Mouse (Mus musculus) liver, embryonic 11.5 days (tissue): Measurements from ENCODE around the gene Calcrl. TPM values are rescaled to one million over a fixed set of nuclear protein-coding genes. Genes with fewer than 3 reads are reported as not detected.

ENCODE experiments used
- ATAC-seq: fragments of 200-750 bp; cut with Nextera tagmentation; replicated peaks from 2 replicates; pipeline ENCODE4 v1.8.0; 2017; ENCODE audit warnings: moderate number of reproducible peaks, mild to moderate bottlenecking, moderate TSS enrichment, moderate library complexity; ENCODE audit not compliant: low FRiP score
- DNase-seq: peaks from one replicate; pipeline ENCODE4 v3.0.0-alpha.2; 2017; ENCODE audit warnings: low spot score
- H3K27ac ChIP-seq: fragments of 300-500 bp; sonication (generic); 2 replicates; pipeline ENCODE4 v1.5.1; 2014; ENCODE audit warnings: mild to moderate bottlenecking, low read depth, low read length, control low read depth
- H3K27me3 ChIP-seq: fragments of 300-500 bp; sonication (generic); replicated peaks from 2 replicates; pipeline ENCODE4 v1.6.1; 2014; ENCODE audit warnings: low read length, mixed read lengths; ENCODE audit not compliant: control insufficient read depth, insufficient read depth
- H3K36me3 ChIP-seq: fragments of 300-500 bp; sonication (generic); 2 replicates; pipeline ENCODE4 v1.6.1; 2014; ENCODE audit warnings: mild to moderate bottlenecking, low read length, moderate library complexity, mixed read lengths; ENCODE audit not compliant: control insufficient read depth, insufficient read depth
- H3K4me1 ChIP-seq: fragments of 300-500 bp; sonication (generic); replicated peaks from 2 replicates; pipeline ENCODE4 v1.6.1; 2014; ENCODE audit warnings: low read length, mixed read lengths; ENCODE audit not compliant: control insufficient read depth, insufficient read depth
- H3K4me2 ChIP-seq: fragments of 300-500 bp; sonication (generic); 2 replicates; pipeline ENCODE4 v1.6.1; 2014; ENCODE audit warnings: mild to moderate bottlenecking, control low read depth, moderate library complexity
- H3K4me3 ChIP-seq: fragments of 300-500 bp; sonication (generic); 2 replicates; pipeline ENCODE4 v1.5.1; 2014; ENCODE audit warnings: low read depth, low read length, control low read depth
- H3K9ac ChIP-seq: fragments of 300-500 bp; sonication (generic); 2 replicates; pipeline ENCODE4 v1.6.1; 2014; ENCODE audit warnings: low read depth, low read length, control low read depth
- H3K9me3 ChIP-seq: fragments of 300-500 bp; sonication (generic); 2 replicates; pipeline ENCODE4 v1.6.1; 2016; ENCODE audit warnings: low read length, inconsistent platforms, mixed read lengths; ENCODE audit not compliant: control insufficient read depth
- WGBS: fragments of 180-500 bp; shearing (Covaris S2); extraction: QIAGEN DNeasy Blood & Tissue Kit; methylation state at CpG from one replicate; pipeline ENCODE4 v1.1.7; 2014; 5-methylcytosine and 5-hydroxymethylcytosine counted together
- polyA plus RNA-seq: library from polyadenylated mRNA; unstranded; fragments of >200 nt; fragmentation: Nextera tagmentation; extraction: Ambion mirVana; gene quantifications from 2 replicates; pipeline ENCODE4 v1.2.1, GENCODE M21; 2014

The Calcrl gene
- polyA plus RNA-seq, 1 experiment from 2014 or later = 30.4 TPM

DNA sequence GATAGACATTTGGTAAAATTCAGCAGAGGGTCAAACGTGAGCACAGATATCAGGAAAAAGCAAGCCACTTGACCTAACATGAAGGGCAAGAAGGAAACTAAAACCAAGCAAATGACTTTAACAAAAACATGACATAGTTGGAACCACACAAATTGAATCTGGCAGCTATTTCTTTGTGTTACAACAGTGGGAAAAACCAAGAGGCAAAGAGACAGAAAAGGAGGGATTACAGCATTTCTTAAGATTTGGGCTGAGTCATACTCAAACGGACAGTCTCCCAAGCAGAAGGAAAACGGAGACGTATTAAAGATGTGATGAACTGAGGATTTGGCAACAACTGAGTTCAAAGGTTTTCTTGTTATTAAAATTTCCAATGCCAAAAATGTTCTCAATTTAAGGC is 88.9 kb downstream of the Calcrl start:
- no peaks in the 10 kb centered on the region for H3K36me3 ChIP-seq
- H3K4me2 ChIP-seq = no peak overlapping the region
- DNase-seq (no peak), ATAC-seq (no peak)
- H3K27ac ChIP-seq = no peak overlapping the region
- no peaks in the 10 kb centered on the region for H3K4me1 ChIP-seq
- H3K27me3 ChIP-seq = no peaks in the 10 kb centered on the region
- no peaks in the 10 kb centered on the region for H3K9me3 ChIP-seq
- H3K9ac ChIP-seq = no peak overlapping the region
- no peak overlapping the region for H3K4me3 ChIP-seq
- WGBS = 83% methylated on average over 4 of the region's 4 CpGs

DNA sequence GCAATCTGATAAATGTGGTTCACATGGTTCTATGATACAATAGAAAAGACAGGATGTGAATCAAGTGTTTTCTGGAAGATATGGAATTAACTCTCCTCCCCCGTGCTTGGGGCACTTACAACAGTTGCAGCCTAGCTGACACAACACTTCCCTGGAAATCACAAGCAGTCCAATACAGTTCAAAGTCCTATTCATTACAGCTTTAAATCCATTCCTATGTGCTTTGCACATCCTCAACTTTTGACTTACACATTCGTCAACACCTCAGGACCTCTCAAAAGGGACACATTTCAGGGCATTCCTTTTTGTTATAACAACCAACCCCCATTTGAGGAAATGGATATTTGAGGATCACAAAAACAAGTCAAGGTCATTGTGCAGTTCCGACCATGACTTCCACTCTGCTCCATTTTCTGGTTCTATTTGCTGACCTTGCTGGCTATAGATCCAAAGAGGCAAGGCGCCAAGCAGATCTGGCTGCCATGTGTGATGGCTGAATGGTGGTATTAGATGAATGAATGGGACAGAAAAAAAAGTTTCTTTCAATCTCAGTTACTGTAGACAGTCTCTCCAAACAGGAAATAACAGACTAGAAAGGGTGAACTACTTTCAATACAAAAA is 108.9 kb downstream of the Calcrl start:
- H3K4me3 ChIP-seq = no peak overlapping the region
- no peak overlapping the region for H3K27ac ChIP-seq
- no peaks in the 10 kb centered on the region for H3K27me3 ChIP-seq
- DNase-seq (no peak), ATAC-seq (no peak)
- no peak overlapping the region for H3K4me2 ChIP-seq
- H3K9ac ChIP-seq = no peak overlapping the region
- H3K36me3 ChIP-seq = no peaks in the 10 kb centered on the region
- H3K4me1 ChIP-seq = no peaks in the 10 kb centered on the region
- WGBS = 64% methylated on average over 4 of the region's 4 CpGs
- H3K9me3 ChIP-seq = no peaks in the 10 kb centered on the region

DNA sequence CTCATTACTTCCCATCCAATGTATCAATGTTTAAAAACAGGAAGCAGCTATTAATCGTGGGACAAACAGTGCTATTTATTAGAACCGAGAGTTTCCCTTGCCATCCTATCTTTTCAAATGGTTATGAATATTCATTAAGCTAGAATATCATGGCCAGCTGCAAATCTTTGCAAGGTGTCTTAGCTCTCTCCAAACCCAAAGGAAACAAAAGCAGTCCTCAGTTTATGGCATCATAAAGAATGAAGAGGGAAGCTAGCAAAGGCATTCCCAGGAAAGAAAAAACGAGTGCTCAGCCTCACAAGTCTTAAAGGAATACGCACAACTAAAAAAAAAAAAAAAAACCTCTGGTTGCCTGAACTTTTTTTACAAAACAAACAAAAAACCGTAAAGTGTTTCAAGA is 128.7 kb downstream of the Calcrl start:
- Histone ChIP-seq H3K27ac (no peak overlapping the region), H3K27me3 (no peaks in the 10 kb centered on the region), H3K9ac (no peak overlapping the region), H3K36me3 (no peaks in the 10 kb centered on the region), H3K9me3 (no peaks in the 10 kb centered on the region), H3K4me3 (no peak overlapping the region), H3K4me1 (no peaks in the 10 kb centered on the region), H3K4me2 (no peak overlapping the region)
- ATAC-seq (no peak), DNase-seq (no peak)
- WGBS = 59% methylated on average over 5 of the region's 5 CpGs

DNA sequence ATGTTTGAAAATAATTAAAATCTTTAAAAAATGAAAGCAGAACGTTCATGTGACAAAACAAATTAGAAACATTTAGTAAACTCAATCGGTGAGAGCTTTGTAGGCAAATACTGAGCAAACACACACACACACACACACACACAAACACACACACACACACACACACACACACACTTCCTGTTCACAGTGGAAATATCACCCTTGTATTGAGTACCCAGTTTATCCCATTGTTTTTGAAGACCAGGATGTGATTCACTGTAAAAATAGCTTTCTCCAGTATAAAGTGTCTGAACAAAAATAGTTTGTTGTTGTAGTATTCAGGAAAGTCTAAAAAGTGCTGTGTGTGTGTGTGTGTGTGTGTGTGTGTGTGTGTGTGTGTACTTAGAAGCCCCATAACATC is 130.1 kb downstream of the Calcrl start:
- H3K9ac ChIP-seq = no peak overlapping the region
- WGBS = 63% methylated on average over 2 of the region's 2 CpGs
- no peak overlapping the region for H3K27ac ChIP-seq
- no peak overlapping the region for H3K4me3 ChIP-seq
- DNase-seq (no peak), ATAC-seq (no peak)
- H3K9me3 ChIP-seq = no peaks in the 10 kb centered on the region
- no peaks in the 10 kb centered on the region for H3K27me3 ChIP-seq
- H3K36me3 ChIP-seq = no peaks in the 10 kb centered on the region
- no peak overlapping the region for H3K4me2 ChIP-seq
- no peaks in the 10 kb centered on the region for H3K4me1 ChIP-seq

DNA sequence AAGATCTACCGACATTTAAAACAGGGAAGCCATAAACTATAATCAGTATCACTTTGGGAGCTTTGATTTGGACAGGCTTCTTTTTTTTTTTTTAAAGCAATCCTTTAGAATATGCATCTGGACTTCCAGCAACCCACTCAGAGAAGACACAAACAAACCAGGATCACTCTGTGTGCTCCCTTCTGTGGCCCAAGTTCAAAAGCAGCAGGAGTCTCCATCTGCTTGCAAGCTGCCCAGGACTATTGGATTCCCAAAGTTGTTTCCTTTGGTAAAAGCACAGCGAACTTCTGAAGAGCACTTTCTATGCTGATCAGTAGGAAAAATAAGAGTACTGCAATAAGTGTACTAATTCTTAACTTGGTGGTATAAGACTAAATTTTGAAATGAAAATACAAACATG is 130.6 kb downstream of the Calcrl start:
- DNase-seq = no peak
- no peak for ATAC-seq
- H3K27me3 ChIP-seq = no peaks in the 10 kb centered on the region

DNA sequence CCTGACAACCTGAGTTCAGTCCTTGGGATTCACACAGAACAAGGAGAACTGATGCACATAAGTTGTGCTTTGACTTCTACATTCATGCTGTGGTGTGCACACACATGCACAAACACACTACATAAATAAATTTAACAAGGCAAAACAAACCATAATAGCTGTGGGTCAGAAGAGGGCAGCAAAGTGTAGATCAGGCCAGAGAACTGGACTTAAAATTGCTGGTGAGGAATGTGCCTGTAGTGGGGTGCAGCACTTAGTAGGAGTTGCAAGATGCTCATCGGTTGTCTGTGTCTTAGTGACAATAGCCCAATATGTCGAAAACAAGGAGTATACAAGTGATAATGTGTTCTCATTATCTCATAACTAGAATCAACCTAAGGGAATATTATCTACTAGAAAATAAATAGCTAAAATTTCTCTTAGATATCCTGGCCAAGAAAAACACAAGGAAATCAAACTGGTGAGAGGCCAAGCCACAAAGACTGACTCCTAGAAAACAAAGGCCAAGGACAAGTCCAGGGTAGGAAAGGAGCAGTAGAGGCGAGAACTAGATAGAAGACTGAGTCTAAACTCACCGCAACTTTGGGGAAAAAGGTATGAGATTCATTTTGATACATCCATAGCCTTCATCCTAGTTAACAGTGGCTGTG is 132.7 kb downstream of the Calcrl start:
- Histone ChIP-seq H3K4me3 (no peak overlapping the region), H3K27me3 (no peaks in the 10 kb centered on the region), H3K9ac (no peak overlapping the region), H3K36me3 (no peaks in the 10 kb centered on the region), H3K9me3 (no peaks in the 10 kb centered on the region), H3K4me1 (no peaks in the 10 kb centered on the region), H3K4me2 (no peak overlapping the region), H3K27ac (no peak overlapping the region)
- 85% methylated on average over 4 of the region's 4 CpGs for WGBS
- no peak for ATAC-seq
- DNase-seq = no peak

More for the DNA sequence above, 130.6 kb downstream of the Calcrl start:
- Histone ChIP-seq H3K4me1 (no peaks in the 10 kb centered on the region), H3K36me3 (no peaks in the 10 kb centered on the region), H3K9me3 (no peaks in the 10 kb centered on the region), H3K4me3 (no peak overlapping the region), H3K4me2 (no peak overlapping the region), H3K9ac (no peak overlapping the region), H3K27ac (no peak overlapping the region)
- WGBS = 70% methylated on average over 2 of the region's 2 CpGs

DNA sequence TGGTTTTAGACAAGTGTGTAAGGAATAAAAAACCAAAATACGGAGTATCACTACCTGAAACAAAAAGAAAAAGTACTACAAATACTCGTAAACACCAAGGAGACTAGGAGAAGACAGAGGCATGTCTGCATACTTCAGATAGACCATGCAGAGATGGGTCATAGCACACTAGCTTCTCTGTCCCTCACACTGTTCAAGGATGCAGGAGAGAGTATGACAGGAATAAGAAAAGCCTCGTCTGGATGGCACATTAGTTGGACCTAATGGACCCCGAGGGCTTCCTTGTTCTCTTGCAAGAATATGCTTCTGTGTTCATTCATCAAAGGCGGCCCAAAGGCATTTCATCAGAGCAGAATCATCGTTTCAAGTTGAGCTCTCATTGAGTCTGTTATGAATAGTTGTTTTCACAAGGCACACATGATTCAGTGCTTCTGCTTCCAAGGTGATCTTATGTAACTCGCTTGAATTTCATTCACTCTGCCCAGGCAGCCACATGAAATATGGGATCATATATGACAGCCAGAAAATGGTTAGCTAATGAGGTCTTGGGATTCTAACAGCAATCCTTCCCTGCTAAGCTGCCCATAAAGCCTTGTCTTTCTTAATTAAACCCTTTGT is 136.2 kb downstream of the Calcrl start:
- ATAC-seq = no peak
- Histone ChIP-seq H3K9ac (no peak overlapping the region), H3K27me3 (no peaks in the 10 kb centered on the region), H3K4me2 (no peak overlapping the region), H3K4me1 (no peaks in the 10 kb centered on the region), H3K9me3 (no peaks in the 10 kb centered on the region), H3K27ac (no peak overlapping the region), H3K4me3 (no peak overlapping the region), H3K36me3 (no peaks in the 10 kb centered on the region)
- WGBS = 82% methylated on average over 7 of the region's 7 CpGs
- no peak for DNase-seq
